Mouse (Mus musculus) olfactory bulb, adult 2 months (tissue): ENCODE results near the gene Fam161a.

Experiments
- CTCF ChIP-seq: fragments of 200-500 bp; IDR thresholded peaks from 2 replicates; pipeline ENCODE4 v1.5.1; 2012; ENCODE audit warnings: low read depth, mild to moderate bottlenecking, low read length, moderate library complexity; ENCODE audit not compliant: insufficient read depth
- POLR2A ChIP-seq: fragments of 200-500 bp; IDR thresholded peaks from 2 replicates; pipeline ENCODE4 v1.6.1; 2012; ENCODE audit warnings: mild to moderate bottlenecking, low read depth, low read length, moderate library complexity; ENCODE audit not compliant: insufficient read depth

- TF ChIP-seq CTCF, result no peak
- no peak for TF ChIP-seq POLR2A
Measured at GRCm38 (mm10) chr11:23078541-23078940, 71.2 kb downstream of the Fam161a start.
